Mouse (Mus musculus) liver, postnatal 0 days (tissue): ENCODE data around the gene Ttll11. TPM values are rescaled to one million over a fixed set of nuclear protein-coding genes. Genes with fewer than 3 reads are reported as not detected.

ENCODE experiments used
- ATAC-seq: fragments of 200-750 bp; cut with Nextera tagmentation; 2 replicates; pipeline ENCODE4 v1.8.0; 2017; ENCODE audit warnings: mild to moderate bottlenecking, moderate library complexity
- DNase-seq: peaks from one replicate; pipeline ENCODE4 v3.0.0-alpha.2; 2016
- H3K27ac ChIP-seq: fragments of 300-500 bp; sonication (generic); 2 replicates; pipeline ENCODE4 v1.5.1; 2014; ENCODE audit warnings: antibody characterized with exemption, moderate library complexity, mild to moderate bottlenecking, low read depth
- H3K27me3 ChIP-seq: fragments of 300-500 bp; sonication (generic); 2 replicates; pipeline ENCODE4 v1.6.1; 2014; ENCODE audit warnings: low read length, control low read depth, mixed read lengths; ENCODE audit not compliant: insufficient read depth
- H3K36me3 ChIP-seq: fragments of 300-500 bp; sonication (generic); replicated peaks from 2 replicates; pipeline ENCODE4 v1.6.1; 2014; ENCODE audit warnings: mild to moderate bottlenecking, control low read depth, low read length, moderate library complexity, mixed read lengths; ENCODE audit not compliant: insufficient read depth
- H3K4me1 ChIP-seq: fragments of 300-500 bp; sonication (generic); 2 replicates; pipeline ENCODE4 v1.6.1; 2014; ENCODE audit warnings: antibody characterized with exemption, mild to moderate bottlenecking, control low read depth; ENCODE audit not compliant: insufficient read depth
- H3K4me2 ChIP-seq: fragments of 300-500 bp; sonication (generic); 2 replicates; pipeline ENCODE4 v1.6.1; 2014; ENCODE audit warnings: low read depth, mild to moderate bottlenecking, low read length, moderate library complexity, mixed read lengths
- H3K4me3 ChIP-seq: fragments of 300-500 bp; sonication (generic); 2 replicates; pipeline ENCODE4 v1.5.1; 2014; ENCODE audit warnings: low read depth, low read length
- H3K9ac ChIP-seq: fragments of 300-500 bp; sonication (generic); replicated peaks from 2 replicates; pipeline ENCODE4 v1.6.1; 2014; ENCODE audit warnings: mild to moderate bottlenecking, moderate library complexity
- H3K9me3 ChIP-seq: fragments of 300-500 bp; sonication (generic); 2 replicates; pipeline ENCODE4 v1.6.1; 2016; ENCODE audit warnings: mild to moderate bottlenecking, control low read depth, low read length, mixed read lengths
- CTCF ChIP-seq: sonication (generic); IDR thresholded peaks from 2 replicates; pipeline ENCODE4 v1.5.1; 2016; ENCODE audit warnings: antibody characterized with exemption, low read depth
- EP300 ChIP-seq: IDR thresholded peaks from 2 replicates; pipeline ENCODE4 v1.6.1; 2016; ENCODE audit warnings: antibody characterized with exemption, low read depth, mild to moderate bottlenecking
- WGBS: fragments of 180-500 bp; shearing (Covaris S2); extraction: QIAGEN DNeasy Blood & Tissue Kit; methylation state at CpG from one replicate; pipeline ENCODE4 v1.1.7; 2014; ENCODE audit not compliant: insufficient replicate concordance; 5-methylcytosine and 5-hydroxymethylcytosine counted together
- polyA plus RNA-seq: library from polyadenylated mRNA; unstranded; fragments of >200 nt; fragmentation: Nextera tagmentation; extraction: Ambion mirVana; gene quantifications from 2 replicates; pipeline ENCODE4 v1.2.1, GENCODE M21; 2015

Ttll11 gene
- polyA plus RNA-seq, 1 experiment from 2014 or later: 1.1 TPM

DNA sequence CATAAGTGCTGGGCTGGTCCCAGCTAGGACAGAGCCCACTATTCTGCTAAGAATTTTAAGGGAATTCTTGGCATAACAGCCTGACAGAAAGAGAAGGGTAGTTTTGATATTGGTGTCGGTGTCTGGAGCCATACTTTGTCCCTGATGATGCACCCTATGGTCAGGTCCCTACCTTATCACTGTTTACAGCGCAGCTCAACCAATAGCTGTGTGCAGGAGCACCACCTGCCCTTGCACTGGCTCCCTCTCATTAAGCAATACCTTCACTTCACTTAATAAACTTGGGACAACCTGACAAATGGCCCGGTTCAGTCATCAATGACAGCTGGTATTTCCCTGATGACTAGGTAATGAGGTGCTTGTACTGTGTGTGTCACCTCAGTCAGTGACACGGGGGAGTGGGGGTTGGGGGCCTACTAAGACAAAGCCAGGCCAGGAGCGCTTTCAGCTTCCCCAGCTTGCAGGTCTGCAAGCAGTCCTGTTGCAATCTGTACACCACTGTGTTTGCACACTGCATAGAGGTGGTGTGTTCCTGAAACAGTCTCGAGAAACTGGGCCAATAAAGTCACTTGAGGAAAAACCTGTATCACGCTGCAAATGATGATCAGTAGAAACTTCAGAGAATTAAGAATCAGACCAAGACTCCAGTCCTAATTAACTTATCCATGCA lies 22.1 kb downstream of the Ttll11 start:
- Histone ChIP-seq H3K9ac (no peak overlapping the region), H3K36me3 (no peaks in the 10 kb centered on the region), H3K4me1 (no peaks in the 10 kb centered on the region), H3K4me3 (no peak overlapping the region), H3K27me3 (no peaks in the 10 kb centered on the region), H3K4me2 (no peak overlapping the region), H3K9me3 (no peaks in the 10 kb centered on the region), H3K27ac (no peak overlapping the region)
- TF ChIP-seq CTCF (no peak), EP300 (no peak)
- peak; percentile 85 for ATAC-seq
- DNase-seq: peak; percentile 39
- 52% methylated on average over 7 of the region's 7 CpGs for WGBS

DNA sequence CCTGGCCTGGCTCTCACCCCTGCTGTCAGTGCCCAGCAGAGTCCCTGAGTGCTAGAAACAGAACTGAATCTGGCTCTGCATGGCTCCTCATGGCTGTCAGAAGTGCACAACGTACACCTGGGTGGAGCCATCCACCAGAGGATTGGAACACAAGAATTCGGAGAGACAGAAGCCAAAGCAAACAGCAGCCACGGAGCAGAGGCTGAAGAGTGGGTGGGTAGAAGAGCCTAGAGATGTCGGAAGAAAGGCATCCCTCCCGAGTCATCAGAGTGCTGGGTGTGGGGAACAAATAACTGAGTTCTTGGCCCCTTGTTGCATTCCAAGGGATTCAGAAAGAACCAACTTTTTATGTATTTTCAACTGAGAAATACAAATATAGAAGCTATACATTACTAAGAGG lies 24.5 kb downstream of the Ttll11 start:
- H3K4me1 ChIP-seq: peaks cover 6% of the 10 kb centered on the region
- 48% methylated on average over 5 of the region's 5 CpGs for WGBS
- no peak overlapping the region for H3K4me2 ChIP-seq
- ATAC-seq (no peak), DNase-seq (no peak)
- H3K9me3 ChIP-seq: no peaks in the 10 kb centered on the region
- no peak for TF ChIP-seq CTCF
- TF ChIP-seq EP300: no peak
- H3K4me3 ChIP-seq: no peak overlapping the region
- H3K9ac ChIP-seq: no peak overlapping the region
- no peaks in the 10 kb centered on the region for H3K27me3 ChIP-seq
- no peaks in the 10 kb centered on the region for H3K36me3 ChIP-seq
- H3K27ac ChIP-seq: no peak overlapping the region

GRCm38 (mm10) chr2:35952187-35952958 lies 27.3 kb downstream of the Ttll11 start:
- no peak overlapping the region for H3K9ac ChIP-seq
- WGBS: 53% methylated on average over 16 of the region's 16 CpGs
- TF ChIP-seq EP300 (no peak; the same call in 1 of the 2 replicates), CTCF (no peak)
- no peaks in the 10 kb centered on the region for H3K9me3 ChIP-seq
- H3K4me2 ChIP-seq: 0 out of 2 replicates have a peak overlapping the region, but pooled peaks have one; percentile 1
- H3K4me1 ChIP-seq: peaks cover 9% of the 10 kb centered on the region
- H3K36me3 ChIP-seq: no peaks in the 10 kb centered on the region
- H3K4me3 ChIP-seq: no peak overlapping the region
- peak overlapping the region; percentile 72 for H3K27ac ChIP-seq
- ATAC-seq (peak; percentile 89), DNase-seq (peak; percentile 72)
- no peaks in the 10 kb centered on the region for H3K27me3 ChIP-seq

- H3K4me3 ChIP-seq: no peak overlapping the region
- H3K9me3 ChIP-seq: no peaks in the 10 kb centered on the region
- H3K27me3 ChIP-seq: no peaks in the 10 kb centered on the region
- no peak overlapping the region for H3K9ac ChIP-seq
- ATAC-seq (no peak), DNase-seq (no peak)
- H3K36me3 ChIP-seq: no peaks in the 10 kb centered on the region
- TF ChIP-seq CTCF (no peak), EP300 (no peak)
- H3K27ac ChIP-seq: no peak overlapping the region
- 76% methylated on average over 4 of the region's 4 CpGs for WGBS
- 0 out of 2 replicates have a peak, but pooled peaks cover under 1% of the 10 kb centered on the region for H3K4me1 ChIP-seq
- H3K4me2 ChIP-seq: no peak overlapping the region
These were observed 34.8 kb downstream of the Ttll11 start for GRCm38 (mm10) chr2:35944896-35945295.

DNA sequence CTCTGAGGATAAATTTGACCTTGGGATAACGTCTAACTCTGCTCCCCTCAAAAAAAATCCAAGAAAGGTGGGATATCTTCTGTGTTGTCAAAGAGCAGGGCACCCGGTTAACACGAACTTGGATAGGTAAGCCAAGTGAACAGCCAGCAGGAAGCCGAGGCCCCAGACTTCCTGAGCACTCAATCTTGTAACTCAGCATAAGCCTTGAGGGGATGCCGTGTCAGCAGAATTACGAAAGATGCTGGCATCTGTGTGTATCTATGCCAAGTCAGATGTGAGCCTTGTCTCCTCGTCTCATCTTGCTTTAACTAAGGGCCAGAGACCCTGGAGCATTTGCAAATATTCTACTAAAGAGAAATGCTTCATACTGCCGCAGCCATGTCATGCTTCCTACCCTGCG lies 36.8 kb downstream of the Ttll11 start:
- Histone ChIP-seq H3K9me3 (no peaks in the 10 kb centered on the region), H3K4me3 (no peak overlapping the region), H3K4me2 (no peak overlapping the region), H3K27me3 (no peaks in the 10 kb centered on the region), H3K27ac (no peak overlapping the region), H3K36me3 (no peaks in the 10 kb centered on the region), H3K9ac (no peak overlapping the region), H3K4me1 (no peaks in the 10 kb centered on the region)
- DNase-seq (no peak), ATAC-seq (no peak)
- no peak for TF ChIP-seq EP300
- TF ChIP-seq CTCF: no peak
- WGBS: 42% methylated on average over 9 of the region's 9 CpGs

GRCm38 (mm10) chr2:35935045-35935444 lies 44.7 kb downstream of the Ttll11 start:
- DNase-seq: no peak
- H3K9ac ChIP-seq: no peak overlapping the region
- H3K4me2 ChIP-seq: no peak overlapping the region
- no peaks in the 10 kb centered on the region for H3K27me3 ChIP-seq
- no peaks in the 10 kb centered on the region for H3K4me1 ChIP-seq
- 43% methylated on average over 5 of the region's 5 CpGs for whole genome bisulfite sequencing
- no peak overlapping the region for H3K27ac ChIP-seq
- TF ChIP-seq EP300 (no peak), CTCF (no peak)
- H3K4me3 ChIP-seq: no peak overlapping the region
- H3K36me3 ChIP-seq: no peaks in the 10 kb centered on the region
- H3K9me3 ChIP-seq: no peaks in the 10 kb centered on the region
- ATAC-seq: no peak
